In genomic region chr14:74117686-74118085, GRCm38 (mm10) we compare ENCODE assay signal across 18 mouse cellular contexts.
DNase-seq lines count a peak whose midpoint lies in the region; TF ChIP-seq lines count a peak whose summit lies in the region.
"Had no signal": no experiment of that assay in that cellular context is flagged by ENCODE, and none has a peak within 500 bp of the region (broad histone marks: within the 10 kb centered on the region; RNA-seq: fewer than 3 reads in every experiment).

No protein-coding gene starts in this region.

- H3K27me3 ChIP-seq in kidney, adult 2 months (replicated peaks; ENCODE audit: control insufficient read depth, insufficient read depth, low read length), result no peaks in the 10 kb centered on the region
- H3K27me3 ChIP-seq: embryonic facial prominence, embryonic 12.5 days; forebrain, embryonic 13.5 days; forebrain, embryonic 15.5 days had no signal

- no peak overlapping the region for H3K4me3 ChIP-seq in kidney, adult 2 months (ENCODE audit: insufficient read depth, low read depth, low read length)
- H3K4me3 ChIP-seq: embryonic facial prominence, embryonic 10.5 days; embryonic facial prominence, embryonic 12.5 days; forebrain, embryonic 13.5 days; forebrain, embryonic 15.5 days had no signal

- 76% methylated on average over 2 of the region's 2 CpGs for WGBS in kidney, adult 2 months

- no peaks in the 10 kb centered on the region for H3K4me1 ChIP-seq in kidney, adult 2 months (ENCODE audit: control insufficient read depth, insufficient read depth, low read length)
- H3K4me1 ChIP-seq: embryonic facial prominence, embryonic 10.5 days; embryonic facial prominence, embryonic 12.5 days had no signal

- no peak overlapping the region for H3K27ac ChIP-seq in kidney, adult 2 months (ENCODE audit: insufficient read depth, low read depth, low read length)
- H3K27ac ChIP-seq: embryonic facial prominence, embryonic 10.5 days; embryonic facial prominence, embryonic 12.5 days; forebrain, embryonic 13.5 days; forebrain, embryonic 15.5 days had no signal

- H3K36me3 ChIP-seq in kidney, adult 2 months (ENCODE audit: control insufficient read depth, insufficient read depth, low read length), result no peaks in the 10 kb centered on the region
- H3K36me3 ChIP-seq: embryonic facial prominence, embryonic 10.5 days; embryonic facial prominence, embryonic 12.5 days; forebrain, embryonic 15.5 days had no signal

- TF ChIP-seq CTCF in kidney, adult 2 months (conservative IDR thresholded peaks at IDR 0.05; ENCODE audit: insufficient read depth, insufficient read length, low read depth, low read length), result no peak

- DNase-seq in frontal cortex, adult 2 months (ENCODE audit: extremely low spot score in 1 of 2, low spot score in 1 of 2), result peak; percentile 21 to 55
- DNase-seq in frontal cortex, postnatal 14 days (ENCODE audit: low spot score in 2 of 2), result no peak
- peak; percentile 19 for DNase-seq in right cerebral cortex, adult 18-20 months
- no peak for DNase-seq in right cerebral cortex, postnatal 14 days
- peak; percentile 76 for DNase-seq in telencephalon, adult 2 months (ENCODE audit: low read depth, low spot score)
- DNase-seq in kidney, adult 2 months, result no peak
- DNase-seq: adrenal gland, adult 2 months; adrenal gland, postnatal 10 days; adrenal gland, postnatal 25 days; cerebellum, adult 11-12 months; cerebellum, adult 2 months; cerebellum, adult 9-10 months; cerebellum, postnatal 10 days; cerebellum, postnatal 25 days had no signal

- TF ChIP-seq POLR2A in kidney, adult 2 months (IDR thresholded peaks at IDR 0.05; ENCODE audit: low read depth, low read length), result no peak

Comparison
In these comparisons a context has a peak if more than half of its experiments do, and no peak if none do; other contexts are left out.
1. DNase-seq: peak in frontal cortex, adult 2 months (2 of 2), right cerebral cortex, adult 18-20 months (single experiment) and telencephalon, adult 2 months (single experiment); none in frontal cortex, postnatal 14 days (0 of 2), right cerebral cortex, postnatal 14 days (single experiment) and kidney, adult 2 months (single experiment).